Mouse (Mus musculus) intestine, embryonic 16.5 days (tissue): Measurements from ENCODE around the gene Actrt3. TPM values are rescaled to one million over a fixed set of nuclear protein-coding genes. Genes with fewer than 3 reads are reported as not detected.

Experiments
- ATAC-seq: fragments of 200-750 bp; cut with Nextera tagmentation; 2 replicates; pipeline ENCODE4 v1.8.0; 2017; ENCODE audit warnings: moderate TSS enrichment, moderate library complexity
- H3K27ac ChIP-seq: fragments of 300-500 bp; sonication (generic); 2 replicates; pipeline ENCODE4 v1.5.1; 2014; ENCODE audit warnings: mild to moderate bottlenecking, low read length
- H3K27me3 ChIP-seq: fragments of 300-500 bp; sonication (generic); replicated peaks from 2 replicates; pipeline ENCODE4 v1.6.1; 2014; ENCODE audit warnings: low read length, control low read depth, mixed read lengths; ENCODE audit not compliant: control insufficient read depth, insufficient read depth
- H3K36me3 ChIP-seq: fragments of 300-500 bp; sonication (generic); 2 replicates; pipeline ENCODE4 v1.6.1; 2014; ENCODE audit warnings: low read length, control low read depth; ENCODE audit not compliant: control insufficient read depth, insufficient read depth
- H3K4me1 ChIP-seq: fragments of 300-500 bp; sonication (generic); 2 replicates; pipeline ENCODE4 v1.6.1; 2014; ENCODE audit warnings: low read length, control low read depth, mixed read lengths; ENCODE audit not compliant: control insufficient read depth, insufficient read depth
- H3K4me2 ChIP-seq: fragments of 300-500 bp; sonication (generic); 2 replicates; pipeline ENCODE4 v1.6.1; 2014; ENCODE audit warnings: low read depth, low read length, control low read depth
- H3K4me3 ChIP-seq: fragments of 300-500 bp; sonication (generic); 2 replicates; pipeline ENCODE4 v1.5.1; 2014; ENCODE audit warnings: mild to moderate bottlenecking, low read length
- H3K9ac ChIP-seq: fragments of 300-500 bp; sonication (generic); 2 replicates; pipeline ENCODE4 v1.6.1; 2014; ENCODE audit warnings: low read depth, low read length
- H3K9me3 ChIP-seq: fragments of 300-500 bp; sonication (generic); 2 replicates; pipeline ENCODE4 v1.6.1; 2016; ENCODE audit warnings: low read length, control low read depth; ENCODE audit not compliant: control insufficient read depth
- WGBS: fragments of 180-500 bp; shearing (Covaris S2); extraction: QIAGEN DNeasy Blood & Tissue Kit; methylation state at CpG from one replicate; pipeline ENCODE4 v1.1.7; 2014; 5-methylcytosine and 5-hydroxymethylcytosine counted together
- polyA plus RNA-seq: library from polyadenylated mRNA; unstranded; fragments of >200 nt; fragmentation: Nextera tagmentation; extraction: Ambion mirVana; gene quantifications from 2 replicates; pipeline ENCODE4 v1.2.1, GENCODE M21; 2015

Gene Actrt3
- polyA plus RNA-seq, 1 experiment from 2014 or later = 0.12 TPM

- Histone ChIP-seq H3K9me3 (no peaks in the 10 kb centered on the region), H3K27ac (no peak overlapping the region), H3K4me1 (peaks cover 5% of the 10 kb centered on the region; the same call in 1 of the 2 replicates), H3K4me2 (no peak overlapping the region), H3K4me3 (no peak overlapping the region), H3K36me3 (peaks cover 23% of the 10 kb centered on the region), H3K27me3 (no peaks in the 10 kb centered on the region), H3K9ac (no peak overlapping the region)
- peak; percentile 70 for ATAC-seq
- 67% methylated on average over 3 of the region's 3 CpGs for WGBS
Measured at GRCm38 (mm10) chr3:30608999-30609398, 9.3 kb upstream of the Actrt3 start.

DNA sequence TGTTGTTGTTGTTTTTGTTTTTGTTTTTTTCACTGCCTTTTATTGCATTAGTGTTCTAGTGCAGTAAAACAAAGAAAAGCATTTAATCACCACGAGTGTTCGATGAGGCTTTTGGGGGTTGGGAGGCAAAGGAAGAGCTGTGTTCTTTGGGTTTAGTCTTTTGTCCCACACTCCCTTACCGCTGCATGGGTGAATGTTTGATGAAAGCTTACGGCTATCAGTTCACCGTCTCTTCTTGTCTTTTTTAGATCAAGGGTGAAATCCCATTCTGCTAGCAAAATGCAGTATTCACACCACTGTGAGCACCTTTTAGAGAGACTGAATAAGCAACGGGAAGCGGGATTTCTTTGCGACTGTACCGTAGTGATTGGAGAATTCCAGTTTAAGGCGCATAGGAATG is 3.5 kb upstream of the Actrt3 start:
- peaks cover 14% of the 10 kb centered on the region; the same call in 1 of the 2 replicates for H3K4me1 ChIP-seq
- H3K9ac ChIP-seq = peak overlapping the region; percentile 95
- no peaks in the 10 kb centered on the region for H3K9me3 ChIP-seq
- peaks cover 8% of the 10 kb centered on the region; the same call in 1 of the 2 replicates for H3K36me3 ChIP-seq
- H3K27ac ChIP-seq = no peak overlapping the region
- peak overlapping the region; percentile 56 for H3K4me2 ChIP-seq
- 0 out of 2 replicates have a peak, but pooled peaks cover 3% of the 10 kb centered on the region for H3K27me3 ChIP-seq
- peak overlapping the region; percentile 91 for H3K4me3 ChIP-seq
- no peak for ATAC-seq
- 33% methylated on average over 10 of the region's 10 CpGs for WGBS

- H3K4me2 ChIP-seq = peak overlapping the region; percentile 56
- WGBS = 0% methylated on average over 27 of the region's 27 CpGs
- H3K9me3 ChIP-seq = no peaks in the 10 kb centered on the region
- 0 out of 2 replicates have a peak, but pooled peaks cover 3% of the 10 kb centered on the region for H3K27me3 ChIP-seq
- peak overlapping the region; percentile 95 for H3K9ac ChIP-seq
- peaks cover 13% of the 10 kb centered on the region; the same call in 1 of the 2 replicates for H3K4me1 ChIP-seq
- peak overlapping the region; percentile 91 for H3K4me3 ChIP-seq
- ATAC-seq = peak; percentile 70
- peaks cover 8% of the 10 kb centered on the region; the same call in 1 of the 2 replicates for H3K36me3 ChIP-seq
- peak overlapping the region; percentile 97 for H3K27ac ChIP-seq
Measured at GRCm38 (mm10) chr3:30602740-30603098, 3.0 kb upstream of the Actrt3 start.

- Histone ChIP-seq H3K4me2 (peak within 1 kb of the TSS; percentile 89), H3K9ac (peak within 1 kb of the TSS; percentile 95), H3K36me3 (peaks cover 3% of the 10 kb centered on the region; the same call in 1 of the 2 replicates), H3K4me3 (peak within 1 kb of the TSS; percentile 91), H3K9me3 (no peaks in the 10 kb centered on the region), H3K4me1 (peaks cover 10% of the 10 kb centered on the region; the same call in 1 of the 2 replicates), H3K27me3 (0 out of 2 replicates have a peak, but pooled peaks cover 3% of the 10 kb centered on the region), H3K27ac (peak within 1 kb of the TSS; percentile 97)
- peak; percentile 95 for ATAC-seq
- WGBS = 0% methylated on average over 40 of the region's 40 CpGs
Measured at GRCm38 (mm10) chr3:30602065-30602739, 2.5 kb upstream of the Actrt3 start, which contains the start of gene Mynn. Gene Mynn (plus strand): TSS chr3:30602065.

GRCm38 (mm10) chr3:30601610-30602064 is 1.9 kb upstream of the Actrt3 start:
- WGBS = under 1% methylated on average over 13 of the region's 13 CpGs
- Histone ChIP-seq H3K27ac (peak overlapping the region; percentile 97), H3K4me1 (peaks cover 10% of the 10 kb centered on the region; the same call in 1 of the 2 replicates), H3K4me2 (peak overlapping the region; percentile 89), H3K36me3 (peaks cover 3% of the 10 kb centered on the region; the same call in 1 of the 2 replicates), H3K27me3 (0 out of 2 replicates have a peak, but pooled peaks cover 3% of the 10 kb centered on the region), H3K9me3 (no peaks in the 10 kb centered on the region), H3K4me3 (peak overlapping the region; percentile 91), H3K9ac (peak overlapping the region; percentile 95)
- ATAC-seq = no peak

GRCm38 (mm10) chr3:30601175-30601574 is 1.4 kb upstream of the Actrt3 start:
- Histone ChIP-seq H3K4me1 (peaks cover 10% of the 10 kb centered on the region; the same call in 1 of the 2 replicates), H3K9ac (no peak overlapping the region; the same call in 1 of the 2 replicates), H3K36me3 (peaks cover 3% of the 10 kb centered on the region; the same call in 1 of the 2 replicates), H3K9me3 (no peaks in the 10 kb centered on the region), H3K4me3 (peak overlapping the region; percentile 62), H3K4me2 (peak overlapping the region; percentile 89), H3K27ac (peak overlapping the region; percentile 77), H3K27me3 (peaks cover 3% of the 10 kb centered on the region; the same call in 1 of the 2 replicates)
- WGBS = under 1% methylated on average over 17 of the region's 17 CpGs
- peak; percentile 29 for ATAC-seq

GRCm38 (mm10) chr3:30600717-30601116 is 978 bp upstream of the Actrt3 start:
- Histone ChIP-seq H3K27ac (peak overlapping the region; percentile 75), H3K9ac (peak overlapping the region; percentile 59), H3K27me3 (peaks cover 3% of the 10 kb centered on the region; the same call in 1 of the 2 replicates), H3K36me3 (peaks cover 3% of the 10 kb centered on the region; the same call in 1 of the 2 replicates), H3K4me1 (peaks cover 10% of the 10 kb centered on the region; the same call in 1 of the 2 replicates), H3K4me3 (peak overlapping the region; percentile 62), H3K4me2 (peak overlapping the region; percentile 89), H3K9me3 (no peaks in the 10 kb centered on the region)
- WGBS = under 1% methylated on average over 14 of the region's 14 CpGs
- 0 out of 2 replicates have a peak, but pooled peaks have one; percentile 9 for ATAC-seq

- H3K36me3 ChIP-seq = no peaks in the 10 kb centered on the region
- no peak overlapping the region for H3K4me3 ChIP-seq
- no peak for ATAC-seq
- no peak overlapping the region for H3K27ac ChIP-seq
- H3K9ac ChIP-seq = no peak overlapping the region
- peaks cover 3% of the 10 kb centered on the region; the same call in 1 of the 2 replicates for H3K27me3 ChIP-seq
- WGBS = 68% methylated on average over 7 of the region's 7 CpGs
- H3K4me2 ChIP-seq = no peak overlapping the region
- H3K9me3 ChIP-seq = no peaks in the 10 kb centered on the region
- H3K4me1 ChIP-seq = peaks cover 7% of the 10 kb centered on the region; the same call in 1 of the 2 replicates
Measured at GRCm38 (mm10) chr3:30597271-30597670, 2.5 kb downstream of the Actrt3 start.

GRCm38 (mm10) chr3:30595111-30595832 is 4.5 kb downstream of the Actrt3 start:
- ATAC-seq = peak; percentile 32; the same call in 1 of the 2 replicates

More at GRCm38 (mm10) chr3:30595111-30595832, 4.5 kb downstream of the Actrt3 start:
- Histone ChIP-seq H3K27ac (no peak overlapping the region), H3K9me3 (no peaks in the 10 kb centered on the region), H3K4me2 (peak overlapping the region; percentile 81), H3K9ac (peak overlapping the region; percentile 90), H3K4me3 (peak overlapping the region; percentile 77), H3K36me3 (no peaks in the 10 kb centered on the region), H3K27me3 (peaks cover 3% of the 10 kb centered on the region; the same call in 1 of the 2 replicates), H3K4me1 (peaks cover 7% of the 10 kb centered on the region; the same call in 1 of the 2 replicates)
- WGBS = under 1% methylated on average over 62 of the region's 62 CpGs
